Mouse (Mus musculus) MEL (cell line): ENCODE results near the gene Prol1. TPM values are rescaled to one million over a fixed set of nuclear protein-coding genes. Genes with fewer than 3 reads are reported as not detected.

ENCODE experiments used
- DNase-seq: peaks from one replicate; pipeline ENCODE4 v3.0.0; 2011; ENCODE audit warnings: low read depth, low spot score
- H3K27ac ChIP-seq: 2 replicates; pipeline ENCODE4 v1.5.1; 2012; ENCODE audit warnings: low read depth, mild to moderate bottlenecking, control low read depth, low read length, moderate library complexity; ENCODE audit not compliant: control insufficient read depth
- H3K27me3 ChIP-seq, 2 experiments: fragments of 150-350 bp in 1 of 2; sonication (generic) in 1 of 2; 2 replicates each; pipeline ENCODE4 v1.6.1; 2012; ENCODE audit warnings: low read length in 2 of 2, mild to moderate bottlenecking in 2 of 2, improper control_type of control experiment in 1 of 2, moderate library complexity in 1 of 2; ENCODE audit not compliant: insufficient read depth in 2 of 2, control insufficient read depth in 1 of 2
- H3K36me3 ChIP-seq, 2 experiments: 2 replicates each; pipeline ENCODE4 v1.6.1; 2012 to 2014; ENCODE audit warnings: low read length in 2 of 2, improper control_type of control experiment in 1 of 2, inconsistent platforms in 1 of 2, mild to moderate bottlenecking in 1 of 2; ENCODE audit not compliant: insufficient read depth in 2 of 2, control insufficient read depth in 1 of 2
- H3K4me1 ChIP-seq, 2 experiments: fragments of 150-350 bp in 1 of 2; sonication (generic) in 1 of 2; 2 replicates each; pipeline ENCODE4 v1.6.1; 2012; ENCODE audit warnings: low read length in 2 of 2, improper control_type of control experiment in 1 of 2, mild to moderate bottlenecking in 1 of 2; ENCODE audit not compliant: insufficient read depth in 2 of 2, control insufficient read depth in 1 of 2
- H3K4me3 ChIP-seq, 2 experiments: fragments of 150-350 bp in 1 of 2; sonication (generic) in 1 of 2; 2 replicates each; pipeline ENCODE4 v1.5.1; 2012; ENCODE audit warnings: low read depth in 2 of 2, low read length in 2 of 2, mild to moderate bottlenecking in 2 of 2, moderate library complexity in 2 of 2, control low read depth in 1 of 2, improper control_type of control experiment in 1 of 2; ENCODE audit not compliant: control insufficient read depth in 1 of 2, insufficient read depth in 1 of 2
- H3K79me2 ChIP-seq: 2 replicates; pipeline ENCODE4 v1.6.1; 2012; ENCODE audit warnings: mild to moderate bottlenecking, low read length, moderate library complexity; ENCODE audit not compliant: control insufficient read depth, poor library complexity, insufficient read depth
- H3K9ac ChIP-seq: 2 replicates; pipeline ENCODE4 v1.6.1; 2012; ENCODE audit warnings: low read depth, mild to moderate bottlenecking, control low read depth, low read length, moderate library complexity; ENCODE audit not compliant: control insufficient read depth, poor library complexity, severe bottlenecking
- H3K9me3 ChIP-seq: fragments of 150-350 bp; sonication (generic); replicated peaks from 2 replicates; pipeline ENCODE4 v1.6.1; 2012; ENCODE audit warnings: mild to moderate bottlenecking, low read length, improper control_type of control experiment, moderate library complexity; ENCODE audit not compliant: insufficient read depth
- BHLHE40 ChIP-seq: IDR thresholded peaks from 2 replicates; pipeline ENCODE4 v1.6.1; 2012; ENCODE audit warnings: low read depth, mild to moderate bottlenecking, inconsistent platforms, low read length, improper control_type of control experiment, borderline replicate concordance
- CHD1 ChIP-seq: IDR thresholded peaks from 2 replicates; pipeline ENCODE4 v1.6.1; 2012; ENCODE audit warnings: low read depth, mild to moderate bottlenecking, inconsistent platforms, low read length, improper control_type of control experiment
- E2F4 ChIP-seq: IDR thresholded peaks from 2 replicates; pipeline ENCODE4 v1.6.1; 2011; ENCODE audit warnings: low read depth, low read length, improper control_type of control experiment, borderline replicate concordance
- ETS1 ChIP-seq: IDR thresholded peaks from 2 replicates; pipeline ENCODE4 v1.6.1; 2012; ENCODE audit warnings: low read depth, mild to moderate bottlenecking, inconsistent platforms, low read length, improper control_type of control experiment, moderate library complexity
- JUND ChIP-seq: IDR thresholded peaks from 2 replicates; pipeline ENCODE4 v1.6.1; 2011; ENCODE audit warnings: low read depth, mild to moderate bottlenecking, improper control_type of control experiment, low read length
- KAT2A ChIP-seq: conservative IDR thresholded peaks from 2 replicates; pipeline ENCODE4 v1.6.1; 2012; ENCODE audit warnings: low read depth, low read length, improper control_type of control experiment, inconsistent platforms
- MAFK ChIP-seq: IDR thresholded peaks from 2 replicates; pipeline ENCODE4 v1.6.1; 2011; ENCODE audit warnings: low read depth, mild to moderate bottlenecking, low read length, improper control_type of control experiment, borderline replicate concordance
- MAX ChIP-seq: IDR thresholded peaks from 2 replicates; pipeline ENCODE4 v1.6.1; 2011; ENCODE audit warnings: low read length, improper control_type of control experiment
- MAZ ChIP-seq: IDR thresholded peaks from 2 replicates; pipeline ENCODE4 v1.6.1; 2012; ENCODE audit warnings: low read depth, mild to moderate bottlenecking, inconsistent platforms, low read length, improper control_type of control experiment
- MYC ChIP-seq: IDR thresholded peaks from 2 replicates; pipeline ENCODE4 v1.6.1; 2011; ENCODE audit warnings: low read depth, mild to moderate bottlenecking, low read length, improper control_type of control experiment, moderate library complexity
- NELFE ChIP-seq: IDR thresholded peaks from 2 replicates; pipeline ENCODE4 v1.6.1; 2011; ENCODE audit warnings: low read depth, low read length, improper control_type of control experiment
- NRF1 ChIP-seq: IDR thresholded peaks from 2 replicates; pipeline ENCODE4 v1.6.1; 2014; ENCODE audit warnings: low read depth, mild to moderate bottlenecking, inconsistent platforms, low read length, improper control_type of control experiment, moderate library complexity; ENCODE audit not compliant: poor library complexity, insufficient read depth, severe bottlenecking
- POLR2AphosphoS5 ChIP-seq: IDR thresholded peaks from 2 replicates; pipeline ENCODE4 v1.6.1; 2012; ENCODE audit warnings: low read depth, borderline replicate concordance, mild to moderate bottlenecking, inconsistent platforms, low read length, moderate library complexity, mixed read lengths
- RAD21 ChIP-seq: IDR thresholded peaks from 2 replicates; pipeline ENCODE4 v1.6.1; 2011; ENCODE audit warnings: mild to moderate bottlenecking, low read depth, low read length, improper control_type of control experiment
- SMC3 ChIP-seq: IDR thresholded peaks from 2 replicates; pipeline ENCODE4 v1.6.1; 2011; ENCODE audit warnings: low read depth, low read length, improper control_type of control experiment
- TAL1 ChIP-seq: IDR thresholded peaks from 2 replicates; pipeline ENCODE4 v1.6.1; 2012; ENCODE audit warnings: mild to moderate bottlenecking, inconsistent platforms, low read length, moderate library complexity, mixed read lengths
- TBP ChIP-seq: IDR thresholded peaks from 2 replicates; pipeline ENCODE4 v1.8.0; 2011; ENCODE audit warnings: low read depth, low read length, improper control_type of control experiment
- ZC3H11A ChIP-seq: IDR thresholded peaks from 2 replicates; pipeline ENCODE4 v1.6.1; 2012; ENCODE audit warnings: low read depth, mild to moderate bottlenecking, inconsistent platforms, low read length, improper control_type of control experiment
- ZKSCAN1 ChIP-seq: IDR thresholded peaks from 2 replicates; pipeline ENCODE4 v1.6.1; 2012; ENCODE audit warnings: low read depth, mild to moderate bottlenecking, inconsistent platforms, low read length, improper control_type of control experiment, moderate library complexity
- ZNF384 ChIP-seq: IDR thresholded peaks from 2 replicates; pipeline ENCODE4 v1.6.1; 2012; ENCODE audit warnings: low read depth, mild to moderate bottlenecking, inconsistent platforms, low read length, improper control_type of control experiment
- polyA plus RNA-seq, 2 experiments: library from polyadenylated mRNA; stranded (reverse) in 1 of 2; unstranded in 1 of 2; fragments of >175 nt in 1 of 2; fragments of >200 nt in 1 of 2; gene quantifications; 2 replicates each; pipeline versions ENCODE4 v1.2.1 to v1.2.4; 2012; ENCODE audit warnings: low replicate concordance in 2 of 2, low read depth in 1 of 2; ENCODE audit not compliant: insufficient read length in 2 of 2, insufficient read depth in 1 of 2, missing spikeins in 1 of 2
- total RNA-seq: library from RNA; depleted of rRNA; stranded (reverse); fragments of 300-350 nt; gene quantifications from 2 replicates; pipeline ENCODE4 v1.2.3, GENCODE M21; 2012; rRNA removed

The Prol1 gene
- total and polyA plus RNA-seq, 3 experiments = not detected

DNA sequence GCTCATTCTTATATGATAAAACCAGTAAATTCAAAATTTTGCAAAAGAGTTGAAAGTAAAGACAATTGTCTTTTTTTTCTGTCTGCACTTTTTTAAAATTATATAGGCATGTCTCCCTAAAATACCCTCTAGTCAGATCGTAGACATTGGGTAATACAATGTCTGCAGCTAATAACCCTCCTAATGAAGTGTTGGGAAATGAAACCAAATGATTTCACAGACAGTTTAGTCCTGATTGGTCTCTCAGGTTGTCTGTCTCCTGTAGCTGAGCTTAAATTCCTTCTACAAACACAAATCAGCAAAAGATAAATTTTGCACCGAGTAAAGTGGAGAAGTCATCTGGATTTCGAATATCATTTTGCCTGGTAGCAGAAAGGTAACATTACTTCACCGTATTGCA is 58.7 kb downstream of the Prol1 start, which contains the start of gene Amtn:
Amtn (plus strand) TSS at position 301 of the 400 bp plus-strand sequence.
- no peak within 1 kb of the TSS for H3K4me3 ChIP-seq
- H3K9ac ChIP-seq = no peak within 1 kb of the TSS
- peaks cover 3% of the 10 kb centered on the region in 2 experiments; a peak in 2 of 4 replicates for H3K4me1 ChIP-seq
- peaks cover 0 to 4% of the 10 kb centered on the region in 2 experiments; a peak in 2 of 4 replicates for H3K36me3 ChIP-seq
- H3K27ac ChIP-seq = no peak within 1 kb of the TSS
- no peak for DNase-seq
- no peaks in the 10 kb centered on the region for H3K79me2 ChIP-seq
- TF ChIP-seq ZNF384 (no peak), MYC (no peak), ZC3H11A (no peak), ZKSCAN1 (no peak), NELFE (no peak), NRF1 (no peak), TBP (no peak), KAT2A (no peak), MAX (no peak), CHD1 (no peak), MAFK (no peak), ETS1 (no peak), E2F4 (no peak), BHLHE40 (no peak), POLR2AphosphoS5 (no peak), JUND (no peak), MAZ (no peak), TAL1 (no peak), SMC3 (no peak), RAD21 (no peak)
- no peaks in the 10 kb centered on the region for H3K27me3 ChIP-seq
- H3K9me3 ChIP-seq = no peaks in the 10 kb centered on the region

Other genes starting within 250 kb of the Prol1 start
- not detected in 2 replicates for gene Smr2, start 230.8 kb upstream of the Prol1 start, total RNA-seq
- gene Smr2, start 230.8 kb upstream of the Prol1 start, polyA plus RNA-seq = not detected
- not detected in 2 replicates for gene Gm11116, start 205.8 kb upstream of the Prol1 start, total RNA-seq
- not detected for gene Gm11116, start 205.8 kb upstream of the Prol1 start, polyA plus RNA-seq
- not detected in 2 replicates for gene Gm11115, start 163.2 kb upstream of the Prol1 start, total RNA-seq
- gene Gm11115, start 163.2 kb upstream of the Prol1 start, polyA plus RNA-seq = not detected
- not detected in 2 replicates for gene Gm7714, start 48.4 kb upstream of the Prol1 start, total RNA-seq
- gene Gm7714, start 48.4 kb upstream of the Prol1 start, polyA plus RNA-seq = not detected
- not detected in 2 replicates for gene Amtn, start 58.8 kb downstream of the Prol1 start, total RNA-seq
- gene Amtn, start 58.8 kb downstream of the Prol1 start, polyA plus RNA-seq = not detected
- not detected in 2 replicates for gene Ambn, start 138.7 kb downstream of the Prol1 start, total RNA-seq
- gene Ambn, start 138.7 kb downstream of the Prol1 start, polyA plus RNA-seq = not detected
- not detected in 2 replicates for gene Enam, start 170.7 kb downstream of the Prol1 start, total RNA-seq
- not detected for gene Enam, start 170.7 kb downstream of the Prol1 start, polyA plus RNA-seq
- gene Jchain, start 210.6 kb downstream of the Prol1 start, total RNA-seq = not detected in 2 replicates
- not detected for gene Jchain, start 210.6 kb downstream of the Prol1 start, polyA plus RNA-seq
- 44.7 and 48.4 TPM in 2 replicates for gene Utp3, start 237.2 kb downstream of the Prol1 start, total RNA-seq
- 100 to 1,000 TPM in 1 of 2 experiments, 10 to 100 TPM in 1; 73.9 to 120 TPM for gene Utp3, start 237.2 kb downstream of the Prol1 start, polyA plus RNA-seq
- 3.2 and 3.7 TPM in 2 replicates for gene Rufy3, start 247.7 kb downstream of the Prol1 start, total RNA-seq
- 1 to 10 TPM in 1 of 2 experiments, not detected in 1; 5.7 TPM for gene Rufy3, start 247.7 kb downstream of the Prol1 start, polyA plus RNA-seq